Mouse (Mus musculus) liver, postnatal 0 days (tissue): ENCODE results near the gene Ube2a. TPM values are rescaled to one million over a fixed set of nuclear protein-coding genes. Genes with fewer than 3 reads are reported as not detected.

Experiments
- ATAC-seq: fragments of 200-750 bp; cut with Nextera tagmentation; 2 replicates; pipeline ENCODE4 v1.8.0; 2017; ENCODE audit warnings: mild to moderate bottlenecking, moderate library complexity
- DNase-seq: peaks from one replicate; pipeline ENCODE4 v3.0.0-alpha.2; 2016
- H3K27ac ChIP-seq: fragments of 300-500 bp; sonication (generic); 2 replicates; pipeline ENCODE4 v1.5.1; 2014; ENCODE audit warnings: antibody characterized with exemption, moderate library complexity, mild to moderate bottlenecking, low read depth
- H3K27me3 ChIP-seq: fragments of 300-500 bp; sonication (generic); 2 replicates; pipeline ENCODE4 v1.6.1; 2014; ENCODE audit warnings: low read length, control low read depth, mixed read lengths; ENCODE audit not compliant: insufficient read depth
- H3K36me3 ChIP-seq: fragments of 300-500 bp; sonication (generic); replicated peaks from 2 replicates; pipeline ENCODE4 v1.6.1; 2014; ENCODE audit warnings: mild to moderate bottlenecking, control low read depth, low read length, moderate library complexity, mixed read lengths; ENCODE audit not compliant: insufficient read depth
- H3K4me1 ChIP-seq: fragments of 300-500 bp; sonication (generic); 2 replicates; pipeline ENCODE4 v1.6.1; 2014; ENCODE audit warnings: antibody characterized with exemption, mild to moderate bottlenecking, control low read depth; ENCODE audit not compliant: insufficient read depth
- H3K4me2 ChIP-seq: fragments of 300-500 bp; sonication (generic); 2 replicates; pipeline ENCODE4 v1.6.1; 2014; ENCODE audit warnings: low read depth, mild to moderate bottlenecking, low read length, moderate library complexity, mixed read lengths
- H3K4me3 ChIP-seq: fragments of 300-500 bp; sonication (generic); 2 replicates; pipeline ENCODE4 v1.5.1; 2014; ENCODE audit warnings: low read depth, low read length
- H3K9ac ChIP-seq: fragments of 300-500 bp; sonication (generic); replicated peaks from 2 replicates; pipeline ENCODE4 v1.6.1; 2014; ENCODE audit warnings: mild to moderate bottlenecking, moderate library complexity
- H3K9me3 ChIP-seq: fragments of 300-500 bp; sonication (generic); 2 replicates; pipeline ENCODE4 v1.6.1; 2016; ENCODE audit warnings: mild to moderate bottlenecking, control low read depth, low read length, mixed read lengths
- CTCF ChIP-seq: sonication (generic); IDR thresholded peaks from 2 replicates; pipeline ENCODE4 v1.5.1; 2016; ENCODE audit warnings: antibody characterized with exemption, low read depth
- EP300 ChIP-seq: IDR thresholded peaks from 2 replicates; pipeline ENCODE4 v1.6.1; 2016; ENCODE audit warnings: antibody characterized with exemption, low read depth, mild to moderate bottlenecking
- WGBS: fragments of 180-500 bp; shearing (Covaris S2); extraction: QIAGEN DNeasy Blood & Tissue Kit; methylation state at CpG from one replicate; pipeline ENCODE4 v1.1.7; 2014; ENCODE audit not compliant: insufficient replicate concordance; 5-methylcytosine and 5-hydroxymethylcytosine counted together
- polyA plus RNA-seq: library from polyadenylated mRNA; unstranded; fragments of >200 nt; fragmentation: Nextera tagmentation; extraction: Ambion mirVana; gene quantifications from 2 replicates; pipeline ENCODE4 v1.2.1, GENCODE M21; 2015

Gene Ube2a
- polyA plus RNA-seq, 1 experiment from 2014 or later, result 92.5 TPM

- ATAC-seq (no peak), DNase-seq (no peak)
- Histone ChIP-seq H3K4me3 (no peak overlapping the region), H3K36me3 (peaks cover 2% of the 10 kb centered on the region), H3K9ac (no peak overlapping the region), H3K4me2 (no peak overlapping the region), H3K27me3 (no peaks in the 10 kb centered on the region), H3K27ac (no peak overlapping the region), H3K4me1 (no peaks in the 10 kb centered on the region), H3K9me3 (no peaks in the 10 kb centered on the region)
- no peak for TF ChIP-seq CTCF
- no peak for TF ChIP-seq EP300
- 85% methylated on average over 8 of the region's 8 CpGs for WGBS
These were observed 21.1 kb upstream of the Ube2a start for GRCm38 (mm10) chrX:36852631-36853030.

GRCm38 (mm10) chrX:36863766-36864608, 9.7 kb upstream of the Ube2a start:
- TF ChIP-seq EP300 (peak; percentile 61), CTCF (no peak)
- H3K9ac ChIP-seq, result peak overlapping the region; percentile 62

GRCm38 (mm10) chrX:36864609-36865328, 8.9 kb upstream of the Ube2a start:
- Histone ChIP-seq H3K36me3 (no peaks in the 10 kb centered on the region), H3K9me3 (no peaks in the 10 kb centered on the region), H3K4me2 (peak overlapping the region; percentile 54), H3K27me3 (no peaks in the 10 kb centered on the region), H3K27ac (peak overlapping the region; percentile 84), H3K4me3 (peak overlapping the region; percentile 56), H3K4me1 (no peaks in the 10 kb centered on the region), H3K9ac (no peak overlapping the region)
- WGBS, result 55% methylated on average over 8 of the region's 8 CpGs
- no peak for ATAC-seq
- TF ChIP-seq EP300, result no peak
- TF ChIP-seq CTCF, result no peak
- DNase-seq, result no peak

More at GRCm38 (mm10) chrX:36863766-36864608, 9.7 kb upstream of the Ube2a start:
- no peaks in the 10 kb centered on the region for H3K27me3 ChIP-seq
- peak overlapping the region; percentile 84 for H3K27ac ChIP-seq
- ATAC-seq, result peak; percentile 96
- H3K4me2 ChIP-seq, result peak overlapping the region; percentile 67
- DNase-seq, result peak; percentile 85
- WGBS, result 14% methylated on average over 36 of the region's 44 CpGs
- H3K4me3 ChIP-seq, result peak overlapping the region; percentile 56
- no peaks in the 10 kb centered on the region for H3K9me3 ChIP-seq
- no peaks in the 10 kb centered on the region for H3K4me1 ChIP-seq
- H3K36me3 ChIP-seq, result no peaks in the 10 kb centered on the region

GRCm38 (mm10) chrX:36870372-36870771, 3.3 kb upstream of the Ube2a start:
- Histone ChIP-seq H3K27me3 (no peaks in the 10 kb centered on the region), H3K9ac (no peak overlapping the region), H3K4me2 (no peak overlapping the region), H3K4me3 (no peak overlapping the region), H3K27ac (no peak overlapping the region), H3K36me3 (no peaks in the 10 kb centered on the region), H3K9me3 (no peaks in the 10 kb centered on the region), H3K4me1 (peaks cover under 1% of the 10 kb centered on the region; the same call in 1 of the 2 replicates)
- no peak for DNase-seq
- TF ChIP-seq CTCF, result no peak
- TF ChIP-seq EP300, result no peak
- ATAC-seq, result no peak
- 37% methylated on average over 3 of the region's 3 CpGs for WGBS

- 9% methylated on average over 48 of the region's 57 CpGs for WGBS
- Histone ChIP-seq H3K9me3 (no peaks in the 10 kb centered on the region), H3K36me3 (no peaks in the 10 kb centered on the region), H3K4me2 (peak overlapping the region; percentile 73), H3K27ac (peak overlapping the region; percentile 74), H3K9ac (peak overlapping the region; percentile 96), H3K27me3 (no peaks in the 10 kb centered on the region), H3K4me1 (peaks cover 3% of the 10 kb centered on the region; the same call in 1 of the 2 replicates), H3K4me3 (peak overlapping the region; percentile 86)
- DNase-seq, result peak; percentile 92
- peak; percentile 98 for ATAC-seq
- no peak for TF ChIP-seq CTCF
- no peak for TF ChIP-seq EP300
These were observed 537 bp downstream of the Ube2a start for GRCm38 (mm10) chrX:36874178-36874696.

- no peaks in the 10 kb centered on the region for H3K9me3 ChIP-seq
- peak overlapping the region; percentile 73 for H3K4me2 ChIP-seq
- no peak for TF ChIP-seq EP300
- no peak for TF ChIP-seq CTCF
- peak overlapping the region; percentile 86 for H3K4me3 ChIP-seq
- peak overlapping the region; percentile 96 for H3K9ac ChIP-seq
- WGBS, result 9% methylated on average over 18 of the region's 36 CpGs
- H3K36me3 ChIP-seq, result no peaks in the 10 kb centered on the region
- H3K27me3 ChIP-seq, result no peaks in the 10 kb centered on the region
- ATAC-seq, result peak; percentile 52
- peaks cover 3% of the 10 kb centered on the region; the same call in 1 of the 2 replicates for H3K4me1 ChIP-seq
- H3K27ac ChIP-seq, result peak overlapping the region; percentile 74
- DNase-seq, result peak; percentile 38
These were observed 1.0 kb downstream of the Ube2a start for GRCm38 (mm10) chrX:36874704-36875128.
